Mouse (Mus musculus) cerebral cortex, adult 2 months (tissue): ENCODE measurements around the gene Prr3.

ENCODE experiments used
- WGBS: fragments of 180-500 bp; shearing (Covaris S2); methylation state at CpG from one replicate; pipeline ENCODE4 v1.1.7; 2018; 5-methylcytosine and 5-hydroxymethylcytosine counted together

The Prr3 gene

DNA sequence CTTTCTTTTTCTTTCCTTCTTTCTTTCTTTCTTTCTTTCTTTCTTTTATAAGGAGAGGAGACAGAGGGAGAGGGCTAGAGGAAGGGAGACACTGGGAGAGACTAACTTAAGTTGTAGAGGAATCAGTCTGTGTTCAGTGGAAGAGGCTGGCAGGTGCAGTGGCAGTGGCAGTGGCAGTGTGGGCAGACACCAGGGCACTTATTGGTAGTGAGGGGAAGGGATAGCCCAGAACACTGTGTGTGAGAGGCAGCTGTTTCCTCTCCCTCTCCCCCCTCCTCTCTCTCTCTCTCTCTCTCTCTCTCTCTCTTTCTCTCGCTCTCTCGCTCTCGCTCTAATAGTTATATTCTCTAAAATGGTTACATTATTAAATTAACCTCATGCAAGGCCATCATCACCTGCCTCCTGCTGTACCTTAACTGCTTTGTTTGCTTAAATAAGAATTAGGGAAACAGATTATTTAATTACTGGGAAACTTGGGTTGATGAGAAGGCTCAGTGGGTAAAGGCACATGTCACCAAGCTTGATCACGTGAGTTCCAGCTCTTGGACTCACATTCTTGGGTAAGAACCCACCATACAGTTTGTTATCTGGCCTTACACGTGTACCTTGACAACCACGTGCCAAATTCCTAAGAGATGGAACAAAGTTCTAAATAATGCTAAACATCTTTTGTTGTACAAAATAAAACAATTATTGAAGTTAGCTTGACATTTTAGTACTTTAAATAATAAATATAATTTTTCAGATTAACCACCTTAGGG, 18.7 kb upstream of the Prr3 start:
- WGBS: 73% methylated on average over 6 of the region's 6 CpGs

DNA sequence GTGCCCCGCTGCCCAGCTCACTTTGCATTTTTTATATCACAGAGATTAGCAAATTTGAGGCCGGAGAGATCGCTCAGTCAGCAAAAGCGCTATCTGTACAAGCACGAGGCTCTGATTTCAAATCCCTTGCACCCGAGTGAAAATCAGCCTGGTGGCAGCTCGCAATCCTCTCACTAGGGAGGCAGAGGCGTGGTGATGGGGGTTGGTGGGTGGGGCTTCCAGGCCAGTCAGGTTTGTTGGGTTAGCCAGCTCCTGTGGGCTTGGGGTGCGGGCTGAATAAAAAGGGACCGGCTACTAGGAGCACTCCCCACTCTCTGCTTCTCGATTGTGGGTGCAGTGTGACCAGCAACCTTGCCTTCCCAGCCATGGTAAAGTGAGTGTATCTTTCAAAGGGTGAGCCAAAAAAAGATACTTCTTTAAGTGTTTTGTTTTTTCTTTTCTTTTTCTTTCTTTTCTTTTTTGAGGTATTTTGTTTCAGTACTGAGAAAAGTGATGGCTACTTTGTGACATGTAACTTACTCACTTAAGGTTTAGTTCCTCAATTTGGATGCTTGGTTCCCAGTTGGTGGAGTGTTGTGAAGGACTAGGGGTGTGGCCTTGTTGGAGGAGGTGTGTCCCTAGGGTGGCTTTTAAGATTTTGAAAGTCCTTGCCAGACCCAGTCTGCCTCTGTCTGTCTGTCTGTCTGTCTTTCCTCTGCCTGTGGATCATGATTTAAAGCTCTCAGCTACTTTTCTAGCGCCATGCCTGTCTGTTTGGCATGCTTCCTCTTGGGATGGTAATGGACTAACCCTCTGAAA, 17.9 kb upstream of the Prr3 start:
- 45% methylated on average over 12 of the region's 12 CpGs for WGBS

DNA sequence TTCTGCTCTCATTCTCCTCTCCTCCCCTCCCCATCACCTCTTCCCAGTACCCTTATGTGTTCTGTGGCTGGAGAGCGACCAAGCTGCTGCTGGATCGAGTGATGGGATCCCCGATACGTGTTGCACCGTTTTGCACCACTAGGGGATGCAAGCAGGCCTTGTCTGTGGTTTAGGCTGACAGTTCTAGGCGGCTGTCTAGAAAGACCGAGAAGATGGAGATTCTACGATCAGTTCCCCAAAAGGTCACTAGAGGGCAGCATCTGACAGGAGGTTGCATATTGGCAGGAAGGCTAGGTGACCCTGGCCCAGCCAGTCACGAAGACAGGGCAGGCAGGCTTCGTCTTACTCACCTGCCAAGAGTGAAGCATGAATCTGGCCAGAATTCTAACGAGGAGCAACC, 16.9 kb upstream of the Prr3 start:
- WGBS: under 1% methylated on average over 11 of the region's 11 CpGs

DNA sequence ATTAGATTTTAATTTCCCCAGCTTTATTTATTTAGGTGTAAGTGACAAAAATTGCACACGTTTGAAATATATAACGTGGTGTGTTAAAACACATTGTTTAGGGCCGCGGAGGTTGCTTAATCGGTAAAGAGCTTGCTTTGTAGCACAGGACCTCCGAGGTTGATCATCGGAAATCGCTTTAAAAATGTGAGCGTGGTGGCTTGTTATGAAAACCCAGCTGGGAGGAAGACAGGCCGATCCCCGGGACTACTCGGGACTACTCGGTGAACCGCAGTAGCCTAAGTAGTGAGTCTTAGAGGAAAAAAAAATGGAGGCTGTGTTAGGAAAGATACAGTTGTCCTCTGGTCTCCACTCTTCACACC, 14.8 kb upstream of the Prr3 start:
- 2% methylated on average over 14 of the region's 14 CpGs for WGBS

DNA sequence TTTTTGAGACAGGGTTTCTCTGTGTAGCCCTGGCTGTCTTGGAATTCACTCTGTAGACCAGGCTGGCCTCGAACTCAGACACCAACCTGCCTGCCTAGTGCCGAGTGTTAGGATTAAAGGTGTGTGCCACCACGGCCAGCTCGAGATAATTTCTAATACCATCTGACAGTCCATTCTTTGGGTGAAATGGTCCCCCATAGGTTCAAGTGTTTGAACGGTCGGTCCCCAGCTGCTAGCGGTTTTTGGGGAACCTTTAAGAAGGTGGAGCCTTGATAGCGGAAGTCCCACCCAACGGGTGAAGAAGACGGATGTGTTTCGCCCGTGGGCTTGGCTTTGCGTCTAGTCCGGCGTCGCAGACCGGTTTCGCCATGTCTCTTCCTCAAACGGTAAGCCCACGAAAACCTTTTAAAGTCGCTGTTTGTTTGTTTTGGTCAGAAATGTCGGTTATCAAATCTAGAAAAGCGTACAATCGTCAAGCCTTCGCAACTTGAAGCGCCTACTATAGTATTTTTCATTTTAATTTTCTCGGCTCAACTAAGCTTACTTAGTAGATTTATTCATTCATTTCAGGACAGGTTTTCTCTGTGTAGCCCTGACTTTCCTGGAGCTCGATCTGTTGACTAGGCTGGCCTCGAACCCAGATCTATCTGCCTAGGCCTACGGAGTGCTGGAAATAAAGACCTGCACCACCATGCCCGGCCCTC, 14.3 kb upstream of the Prr3 start:
- WGBS: 2% methylated on average over 31 of the region's 31 CpGs

DNA sequence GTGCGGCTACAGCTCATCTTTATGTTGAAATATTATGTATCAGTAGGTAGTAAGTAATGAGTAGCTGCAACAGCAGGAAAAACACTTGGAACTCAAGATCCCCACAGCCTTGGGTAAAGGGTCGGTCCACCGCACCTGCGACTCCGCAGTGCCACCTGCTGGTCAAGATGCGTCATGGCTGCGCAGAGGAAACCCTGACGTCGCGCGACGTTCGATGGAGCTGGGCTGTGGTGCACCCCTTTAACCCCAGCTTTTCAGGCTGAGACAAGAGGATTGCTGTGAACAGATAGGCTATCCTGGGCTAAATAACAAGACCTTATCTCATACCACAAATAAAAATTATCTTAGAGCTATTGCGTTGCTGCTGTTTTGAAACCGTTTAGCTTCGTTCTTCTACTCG, 13.6 kb upstream of the Prr3 start:
- 2% methylated on average over 17 of the region's 17 CpGs for WGBS

DNA sequence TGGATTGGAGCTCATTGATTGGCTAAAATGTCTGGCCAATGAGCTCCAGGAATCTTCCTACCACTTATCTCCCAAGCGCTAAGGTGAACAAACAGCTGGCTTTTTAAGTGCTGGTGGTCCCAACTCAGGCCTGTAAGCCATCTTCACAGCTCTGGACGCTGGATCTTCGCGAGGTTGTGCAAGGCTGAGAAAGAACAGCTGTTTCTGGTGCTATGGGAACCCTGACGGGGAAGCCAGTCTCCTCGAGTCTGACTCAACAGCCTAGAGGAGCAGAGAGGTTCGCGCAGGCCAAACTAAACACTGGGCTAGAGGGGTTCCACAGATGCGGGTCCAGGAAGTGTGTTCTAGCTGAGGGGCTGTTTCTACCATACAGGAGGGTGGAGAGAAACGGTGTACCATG, 11.7 kb upstream of the Prr3 start:
- 37% methylated on average over 10 of the region's 10 CpGs for WGBS

DNA sequence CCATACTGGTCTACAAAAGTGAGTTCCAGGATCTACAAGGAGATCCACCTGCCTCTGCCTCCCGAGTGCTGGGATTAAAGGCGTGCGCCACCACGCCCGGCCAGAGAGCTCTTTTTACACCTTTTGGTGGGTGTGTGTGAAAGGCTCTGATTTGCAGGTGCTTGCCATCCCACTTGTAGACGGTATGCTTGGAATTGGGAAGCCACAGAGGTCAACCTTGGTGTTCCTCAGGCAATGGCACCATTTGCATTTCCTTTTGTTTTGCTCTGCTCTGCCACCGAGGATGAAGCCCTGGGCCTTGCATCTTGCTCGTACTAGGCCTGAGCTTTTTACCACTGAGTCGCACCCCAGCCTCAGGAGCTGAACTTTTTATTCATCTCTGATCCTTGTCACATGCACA, 1.7 kb upstream of the Prr3 start:
- 88% methylated on average over 9 of the region's 9 CpGs for WGBS

DNA sequence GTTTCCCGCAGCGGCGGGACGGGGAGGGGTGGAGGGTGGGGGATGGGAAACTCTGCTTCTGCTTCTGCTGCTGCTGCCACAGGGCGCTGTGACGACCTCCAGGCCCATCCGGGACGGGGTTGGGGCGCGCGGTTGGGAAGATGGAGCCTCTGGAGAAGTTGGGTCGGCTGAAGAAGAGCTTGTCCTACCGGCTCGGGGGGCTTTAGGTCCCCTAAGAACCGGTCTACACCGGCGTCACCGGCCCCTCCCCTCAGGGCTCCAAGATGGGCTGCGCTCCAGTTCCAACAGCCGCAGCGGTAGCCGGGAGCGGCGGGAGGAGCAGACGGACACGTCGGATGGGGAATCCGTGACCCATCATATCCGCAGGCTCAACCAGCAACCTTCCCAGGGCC, 323 bp upstream of the Prr3 start:
- WGBS: under 1% methylated on average over 29 of the region's 29 CpGs

DNA sequence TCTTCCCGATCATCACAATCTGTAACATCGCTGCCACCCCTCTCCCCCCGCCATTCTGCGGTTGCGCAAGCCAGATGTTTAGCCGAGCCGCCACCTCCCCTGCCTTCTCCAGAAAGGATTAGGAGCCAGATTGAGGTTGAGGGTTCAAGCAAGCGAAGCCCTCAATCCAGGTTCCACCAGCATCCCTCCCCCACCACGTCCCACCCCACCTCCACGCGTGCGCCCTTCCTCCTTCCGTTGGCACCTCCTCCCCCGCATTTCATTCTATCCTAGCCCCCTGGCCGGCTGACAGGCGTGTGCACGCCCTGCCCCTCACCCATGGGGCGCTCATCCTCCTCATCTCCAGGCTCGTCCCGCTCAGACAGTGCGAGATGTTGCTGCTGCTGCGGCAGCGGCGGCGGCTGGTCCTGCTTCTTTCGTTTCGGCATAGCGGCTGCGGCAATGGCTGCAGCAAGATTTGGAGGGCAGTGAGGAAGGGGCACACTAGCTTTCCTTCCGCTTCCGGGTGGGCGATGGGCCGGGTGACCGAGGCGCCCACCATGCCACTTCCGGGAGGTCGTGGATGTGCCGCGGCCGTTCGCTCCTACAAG, 1.1 kb downstream of the Prr3 start:
- under 1% methylated on average over 41 of the region's 41 CpGs for WGBS

DNA sequence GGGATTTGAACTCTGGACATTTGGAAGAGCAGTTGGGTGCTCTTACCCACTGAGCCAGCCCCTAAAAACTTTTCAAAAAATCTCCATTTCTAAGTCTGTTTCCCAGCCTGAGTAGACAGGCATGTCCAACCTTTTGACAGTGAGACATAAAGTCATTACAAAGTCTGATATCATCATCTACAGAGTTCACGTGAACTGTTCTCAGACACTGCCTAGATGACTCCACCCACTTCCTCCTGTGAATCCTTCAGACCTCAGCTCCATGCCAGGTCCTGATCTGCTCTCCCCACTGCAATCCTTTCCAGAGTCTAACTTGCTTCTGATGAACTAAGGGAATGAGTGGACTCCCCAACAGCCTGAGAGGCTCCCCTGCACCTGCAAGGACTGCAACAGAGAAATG, 7.9 kb downstream of the Prr3 start:
- WGBS: 33% methylated on average over 1 of the region's 1 CpGs

DNA sequence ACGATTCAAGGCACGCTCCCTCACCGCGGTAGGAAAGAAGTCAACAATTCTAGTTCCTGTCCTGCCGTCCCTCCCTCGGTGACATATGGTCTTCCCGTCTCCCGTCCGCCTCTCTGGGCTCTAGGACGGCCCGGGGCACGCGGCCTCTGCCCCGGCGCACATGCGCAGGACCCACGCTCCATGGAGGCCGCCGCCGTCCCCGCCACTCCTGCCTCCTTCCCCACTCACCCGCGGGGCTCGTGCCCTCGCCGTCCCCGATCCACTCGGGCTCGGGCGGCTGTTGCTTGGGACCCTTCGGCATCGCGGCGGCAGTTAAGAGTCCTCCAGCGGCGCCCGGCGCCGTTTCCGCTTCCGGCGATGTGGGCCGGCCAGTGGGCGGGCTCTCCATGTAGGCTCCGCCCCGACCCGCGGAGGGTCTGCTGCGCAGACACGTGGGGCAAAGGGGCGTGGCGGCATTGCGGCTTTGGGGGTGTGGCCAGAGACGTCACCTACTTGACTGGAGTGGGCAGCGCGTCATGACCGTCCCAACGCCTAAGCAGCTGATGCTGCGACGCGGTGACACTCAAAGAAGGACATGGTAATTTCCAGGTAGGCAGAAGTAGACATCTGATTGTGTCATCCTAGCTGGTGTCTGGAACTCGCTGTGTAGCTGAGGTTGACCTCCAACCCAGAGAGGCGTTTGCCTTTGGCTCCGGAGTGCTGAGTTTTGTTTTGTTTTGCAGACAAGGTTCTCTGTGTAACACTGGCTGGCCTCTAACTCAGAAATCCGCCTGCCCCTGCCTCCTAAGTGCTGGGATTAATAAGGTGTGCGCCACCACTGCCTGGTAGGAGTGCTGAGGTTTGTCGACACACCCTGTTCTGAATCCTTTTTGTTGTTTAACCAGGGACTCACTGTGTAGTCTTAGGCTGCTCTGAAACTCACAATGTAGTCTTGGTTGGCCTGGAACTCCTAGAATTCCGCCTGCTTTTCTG, 10.3 kb downstream of the Prr3 start, which contains the start of gene Abcf1:
TSS of gene Abcf1 (minus strand) at position 344 of the 972 bp plus-strand sequence.
- WGBS: 1% methylated on average over 68 of the region's 68 CpGs

DNA sequence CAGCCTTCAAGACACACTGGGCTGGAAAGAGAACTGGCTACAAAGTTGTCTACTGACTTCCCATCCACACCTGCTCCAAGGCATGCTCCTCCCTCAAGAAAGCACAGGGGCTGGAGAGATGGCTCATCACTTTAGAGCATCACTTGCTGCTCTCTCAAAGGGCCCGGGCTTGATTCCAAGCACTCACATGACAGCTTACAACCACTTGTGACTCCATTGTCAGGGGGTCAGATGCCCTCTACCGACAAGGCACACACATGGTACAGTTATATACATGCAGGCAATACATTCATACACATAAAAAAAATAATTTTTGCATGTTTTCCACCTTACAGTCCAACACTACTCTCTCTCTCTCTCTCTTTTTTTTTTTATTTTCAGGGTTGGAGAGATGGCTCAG, 12.4 kb downstream of the Prr3 start:
- 73% methylated on average over 2 of the region's 2 CpGs for WGBS

DNA sequence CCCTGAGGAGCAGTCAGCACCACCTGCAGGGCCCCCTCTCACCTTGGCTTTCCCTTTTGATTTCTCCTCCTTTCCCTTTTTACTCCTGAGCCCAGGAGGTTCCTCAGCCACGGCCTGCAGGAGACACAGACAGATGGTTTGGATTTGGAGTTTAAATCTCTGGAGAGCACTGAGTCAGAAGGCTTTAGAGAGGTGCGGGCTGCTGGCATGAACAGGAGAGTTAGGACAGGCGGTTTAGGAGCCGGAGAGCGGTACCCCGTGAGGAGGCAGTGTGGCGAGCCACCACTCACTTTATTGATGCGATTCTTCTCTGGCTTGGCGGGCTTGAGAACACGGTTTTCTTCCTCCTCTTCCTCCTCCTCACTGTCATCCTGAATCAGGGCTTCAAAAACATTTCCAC, 16.8 kb downstream of the Prr3 start:
- 74% methylated on average over 10 of the region's 10 CpGs for WGBS

DNA sequence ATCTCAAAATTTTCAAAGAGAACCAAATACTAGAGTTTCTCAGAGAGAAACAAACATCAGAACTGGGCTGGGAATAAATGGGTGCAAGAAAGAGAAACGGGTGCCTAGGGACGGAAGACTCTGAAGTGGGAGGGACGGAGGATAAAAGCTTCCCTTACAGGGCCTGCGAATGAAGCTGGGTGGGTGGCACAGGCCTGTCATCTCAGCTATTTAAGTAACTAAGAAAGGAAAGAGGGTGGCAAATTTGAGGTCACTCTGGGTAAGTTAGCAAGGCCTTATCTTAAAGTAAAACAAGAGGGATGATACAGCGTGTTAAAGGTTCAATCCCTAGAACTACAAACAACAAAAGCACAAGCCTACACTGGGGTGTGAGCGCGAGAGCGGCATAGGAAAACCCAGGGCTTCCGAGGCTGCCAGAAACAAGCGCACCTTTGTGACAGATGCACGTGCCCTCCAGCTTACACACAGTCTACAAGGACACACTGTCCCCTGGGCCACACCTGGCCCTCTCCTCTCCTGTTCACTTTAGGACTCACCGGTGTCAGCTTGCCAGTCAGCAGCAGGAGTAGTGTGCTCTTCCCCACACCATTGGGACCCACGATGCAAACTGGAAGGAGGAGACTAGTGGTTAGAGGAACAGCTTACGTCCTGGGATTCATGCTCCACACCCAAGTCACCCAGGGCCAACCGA, 21.4 kb downstream of the Prr3 start:
- 80% methylated on average over 15 of the region's 15 CpGs for WGBS

DNA sequence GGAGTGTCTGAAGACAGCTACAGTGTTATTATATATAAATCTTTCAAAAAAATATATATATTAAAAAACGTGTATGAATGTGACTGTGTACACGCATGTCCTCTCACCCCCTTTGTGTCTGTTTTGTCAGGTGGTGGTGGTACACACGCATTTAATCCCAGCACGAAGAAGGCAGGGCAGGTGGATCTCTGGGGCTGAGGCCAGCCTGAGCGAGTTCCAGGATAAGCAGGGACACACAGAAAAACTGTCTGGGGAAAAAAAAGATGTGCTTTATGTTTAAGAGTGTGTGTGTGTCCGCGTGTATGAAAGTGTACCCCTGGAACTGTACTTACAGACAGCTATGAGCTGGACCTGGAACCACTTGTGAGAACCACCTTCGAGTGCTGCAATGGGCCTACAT, 25.4 kb downstream of the Prr3 start:
- WGBS: 76% methylated on average over 8 of the region's 8 CpGs

DNA sequence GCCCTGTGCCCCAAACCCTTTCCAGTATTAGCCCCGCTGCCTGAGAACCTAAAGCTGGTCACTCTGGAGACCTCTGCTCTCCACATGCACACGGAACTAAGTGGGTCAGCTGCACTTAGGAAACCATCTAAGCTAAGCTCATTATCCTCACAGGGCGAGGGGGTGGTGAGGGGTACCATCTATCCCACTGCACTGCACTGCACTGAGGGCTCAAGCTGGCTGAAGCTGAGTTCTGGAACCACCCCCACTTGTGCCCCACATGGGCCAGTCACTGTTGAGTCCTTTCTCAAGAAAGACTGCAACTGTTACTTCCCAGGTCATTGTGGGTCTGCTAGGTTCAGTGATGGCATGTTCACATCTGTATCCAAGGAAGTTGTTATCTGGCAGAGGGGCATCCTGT, 27.5 kb downstream of the Prr3 start:
- WGBS: 84% methylated on average over 3 of the region's 3 CpGs

DNA sequence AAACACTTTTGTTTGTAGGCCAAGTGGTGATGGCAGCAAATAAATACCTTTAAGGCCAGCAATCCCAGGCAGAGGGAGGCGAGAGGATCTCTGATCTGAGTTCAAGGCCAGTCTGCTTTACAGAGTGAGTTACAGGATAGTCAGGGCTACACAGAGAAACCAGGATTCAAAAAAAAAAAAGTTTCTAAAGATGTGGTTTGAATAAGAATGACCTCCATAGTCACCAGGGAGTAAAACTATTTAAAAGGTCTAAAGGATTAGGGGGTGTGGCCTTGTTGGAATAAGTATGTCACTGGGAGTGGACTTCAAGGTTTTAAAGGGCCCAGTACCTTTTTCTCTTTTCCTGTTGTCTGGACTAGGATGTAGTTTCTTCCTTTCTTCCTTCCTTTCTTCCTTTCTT, 40.1 kb downstream of the Prr3 start:
- 70% methylated on average over 1 of the region's 1 CpGs for WGBS

DNA sequence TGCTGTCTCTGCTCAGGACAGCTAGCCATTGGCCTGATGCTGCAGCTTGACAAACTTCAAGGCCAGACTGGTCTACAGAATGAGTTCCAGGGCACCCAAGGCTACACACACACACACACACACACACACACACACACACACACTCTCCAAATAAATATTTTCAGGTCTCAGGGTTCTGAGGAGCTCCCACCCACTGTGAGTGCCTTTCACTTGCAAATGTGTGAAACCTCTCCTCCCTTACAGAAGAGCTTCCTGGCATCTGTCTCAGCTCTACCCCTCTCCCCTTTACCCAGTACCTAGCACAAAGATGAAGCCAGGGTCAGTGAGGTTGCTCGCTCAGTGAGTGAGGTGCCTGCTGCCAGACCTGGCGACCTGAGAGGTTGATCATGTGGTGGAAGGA, 40.9 kb downstream of the Prr3 start:
- WGBS: 68% methylated on average over 2 of the region's 2 CpGs

DNA sequence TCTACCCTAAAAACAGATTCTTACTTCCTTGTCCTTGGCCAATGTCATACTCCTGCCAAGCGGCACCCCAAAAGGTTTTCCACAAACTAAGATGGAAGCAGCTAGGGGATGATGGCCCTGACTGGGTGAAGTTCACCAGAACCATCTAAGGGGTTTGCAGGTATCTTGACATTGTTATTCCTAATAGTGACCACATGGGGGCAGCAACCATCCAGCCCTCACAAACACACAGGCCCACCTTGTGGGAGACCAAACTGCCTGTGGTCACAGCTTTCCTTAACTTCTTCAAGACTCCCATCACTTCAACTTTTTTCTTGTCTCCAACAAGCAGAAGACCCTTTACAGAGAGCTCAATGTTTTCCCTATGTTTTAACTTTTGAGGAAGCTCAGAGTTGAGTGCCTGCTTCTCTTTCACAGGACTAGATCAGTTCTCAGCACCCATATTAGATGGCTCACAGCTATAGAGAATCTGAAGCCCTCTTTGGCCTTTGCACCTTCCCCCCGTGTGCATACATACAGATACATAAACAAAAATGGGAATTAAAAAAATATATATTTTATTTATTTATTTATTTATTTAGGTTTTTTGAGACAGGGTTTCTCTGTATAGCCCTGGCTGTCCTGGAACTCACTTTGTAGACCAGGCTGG, 42.2 kb downstream of the Prr3 start:
- WGBS: 39% methylated on average over 2 of the region's 2 CpGs
